Mouse (Mus musculus): ENCODE results near the gene Olfr433.
"Not testable (repeated sequence)": the region's sequence is repeated elsewhere in the genome, so short reads cannot be mapped to it uniquely, and the experiment has no call there.

The Olfr433 gene

GRCm38 (mm10) chr1:174040523-174041177, at the start of gene Olfr433:
Gene Olfr433, plus strand, starts transcription at chr1:174040705.
- DNase-seq (ENCODE audit: low read depth, low spot score), result no peak

GRCm38 (mm10) chr1:173995003-173995402, 45.5 kb upstream of the Olfr433 start:
- no peak for DNase-seq (ENCODE audit: low read depth, low spot score)

GRCm38 (mm10) chr1:174004352-174005109, 36.0 kb upstream of the Olfr433 start:
- not testable (repeated sequence) for DNase-seq (ENCODE audit: low read depth, low spot score)

GRCm38 (mm10) chr1:174007050-174007449, 33.5 kb upstream of the Olfr433 start:
- not testable (repeated sequence) for DNase-seq (ENCODE audit: low read depth, low spot score)

DNA sequence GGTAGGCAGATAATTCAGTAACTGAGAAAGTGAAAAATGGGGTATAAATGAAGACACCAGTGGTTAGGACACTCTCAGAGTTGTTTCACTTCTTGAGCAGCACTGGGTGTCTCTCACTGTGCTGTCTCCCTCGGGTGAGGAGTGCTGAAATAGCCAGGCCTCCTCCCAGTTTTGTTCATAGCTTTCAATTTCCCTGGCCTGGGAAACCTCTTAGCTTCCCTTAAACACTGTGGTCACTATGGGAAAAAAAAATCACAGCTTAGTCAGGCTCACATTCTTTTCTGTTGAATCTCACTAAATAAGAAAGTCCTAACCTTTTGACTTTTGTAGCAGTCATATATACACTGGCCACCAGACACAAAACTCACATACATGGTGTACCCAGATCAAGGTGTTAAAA, 8.8 kb upstream of the Olfr433 start, which contains the start of gene Ifi205:
Ifi205 (minus strand) TSS at position 113 of the 400 bp plus-strand sequence.
- DNase-seq (ENCODE audit: low read depth, low spot score), result no peak

DNA sequence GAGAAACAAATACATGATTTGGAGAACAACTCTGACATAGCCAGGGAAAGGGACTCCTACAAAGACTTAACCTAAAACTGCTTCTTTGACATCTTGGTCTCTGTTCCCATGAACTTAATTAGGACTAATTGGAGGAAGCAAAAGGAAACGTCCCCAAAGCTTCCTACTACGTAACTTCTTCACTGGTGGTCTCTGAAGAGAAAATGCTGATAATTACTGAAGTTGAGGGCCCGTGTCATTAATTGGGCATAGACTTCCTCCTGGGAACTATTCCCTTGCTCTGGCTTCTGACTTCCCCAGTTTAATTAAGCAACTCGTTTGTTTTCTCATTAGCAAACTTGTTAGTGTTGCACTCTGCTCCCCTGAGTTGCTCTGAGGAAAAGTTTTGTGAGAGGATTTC, 4.7 kb upstream of the Olfr433 start:
- DNase-seq (ENCODE audit: low read depth, low spot score), result no peak

GRCm38 (mm10) chr1:174038480-174038879, 2.0 kb upstream of the Olfr433 start:
- no peak for DNase-seq (ENCODE audit: low read depth, low spot score)

- DNase-seq (ENCODE audit: low read depth, low spot score), result not testable (repeated sequence)
These were observed 1.8 kb downstream of the Olfr433 start for GRCm38 (mm10) chr1:174042091-174042884.

DNA sequence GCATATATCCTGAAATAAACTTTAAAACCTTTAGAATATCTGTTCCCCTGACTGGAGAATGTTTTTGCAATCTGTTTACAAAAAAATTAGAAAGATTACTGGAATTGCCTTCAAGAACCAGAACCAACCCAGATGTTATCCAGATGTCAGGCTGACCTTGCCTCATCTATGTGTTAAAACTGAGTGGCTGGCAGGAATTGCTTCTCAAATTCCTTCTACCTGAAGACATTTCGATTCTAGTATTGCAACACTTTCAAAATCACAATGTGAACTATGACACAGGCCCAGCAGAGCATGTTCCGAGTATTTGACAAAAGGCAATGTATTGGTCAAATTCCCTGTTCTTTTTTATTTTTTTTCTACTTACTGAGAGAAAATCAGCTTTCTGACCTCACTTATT, 3.9 kb downstream of the Olfr433 start:
- no peak for DNase-seq (ENCODE audit: low read depth, low spot score)

GRCm38 (mm10) chr1:174048227-174048626, 7.7 kb downstream of the Olfr433 start:
- DNase-seq (ENCODE audit: low read depth, low spot score), result not testable (repeated sequence)

DNA sequence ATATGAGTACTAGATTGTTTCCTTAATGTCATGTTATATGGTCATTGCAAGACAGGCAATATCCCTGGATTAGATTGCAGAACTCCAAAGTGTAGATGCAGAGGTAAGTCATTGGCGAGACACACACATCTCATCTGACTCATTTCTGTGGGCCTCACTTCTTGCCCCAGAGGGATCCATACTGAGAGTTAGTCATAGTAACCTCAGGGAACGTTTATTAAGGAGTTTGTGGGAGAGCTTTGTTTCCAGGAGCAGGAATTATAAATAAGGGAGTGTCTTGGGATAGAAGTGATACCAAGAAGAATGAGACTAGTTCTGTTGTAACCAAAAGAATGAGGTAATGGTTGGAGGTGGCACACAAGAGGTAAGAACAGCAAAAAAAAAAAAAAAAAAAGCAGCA, 8.4 kb downstream of the Olfr433 start, which contains the start of gene Olfr432:
Olfr432 (plus strand) TSS at position 313 of the 400 bp plus-strand sequence.
- no peak for DNase-seq (ENCODE audit: low read depth, low spot score)

GRCm38 (mm10) chr1:174049357-174049756, 8.9 kb downstream of the Olfr433 start:
- DNase-seq (ENCODE audit: low read depth, low spot score), result not testable (repeated sequence)

- no peak for DNase-seq (ENCODE audit: low read depth, low spot score)
These were observed 10.0 kb downstream of the Olfr433 start for GRCm38 (mm10) chr1:174050532-174050931.

GRCm38 (mm10) chr1:174051515-174051914, 11.0 kb downstream of the Olfr433 start:
- DNase-seq (ENCODE audit: low read depth, low spot score), result no peak

GRCm38 (mm10) chr1:174051931-174052536, 11.5 kb downstream of the Olfr433 start:
- DNase-seq (ENCODE audit: low read depth, low spot score), result no peak

GRCm38 (mm10) chr1:174052981-174053380, 12.5 kb downstream of the Olfr433 start:
- DNase-seq (ENCODE audit: low read depth, low spot score), result no peak

DNA sequence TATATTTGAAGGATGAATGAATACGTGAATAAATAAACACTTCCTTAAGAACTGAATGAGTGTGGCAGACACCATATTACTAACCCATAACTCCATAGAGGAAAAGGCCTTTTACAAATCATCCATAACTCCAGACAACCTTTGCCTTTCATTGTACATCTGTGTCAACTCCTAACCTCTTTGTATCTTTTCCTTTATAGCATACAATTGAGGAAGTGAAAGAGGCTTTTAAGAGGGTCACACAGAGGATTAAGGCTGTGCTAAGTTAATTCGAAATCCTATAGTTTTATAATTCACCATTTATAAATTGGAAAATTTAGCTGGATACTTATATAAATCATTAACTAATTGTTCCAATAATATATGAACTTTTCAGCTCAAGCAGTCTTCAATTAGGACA, 14.7 kb downstream of the Olfr433 start:
- no peak for DNase-seq (ENCODE audit: low read depth, low spot score)

DNA sequence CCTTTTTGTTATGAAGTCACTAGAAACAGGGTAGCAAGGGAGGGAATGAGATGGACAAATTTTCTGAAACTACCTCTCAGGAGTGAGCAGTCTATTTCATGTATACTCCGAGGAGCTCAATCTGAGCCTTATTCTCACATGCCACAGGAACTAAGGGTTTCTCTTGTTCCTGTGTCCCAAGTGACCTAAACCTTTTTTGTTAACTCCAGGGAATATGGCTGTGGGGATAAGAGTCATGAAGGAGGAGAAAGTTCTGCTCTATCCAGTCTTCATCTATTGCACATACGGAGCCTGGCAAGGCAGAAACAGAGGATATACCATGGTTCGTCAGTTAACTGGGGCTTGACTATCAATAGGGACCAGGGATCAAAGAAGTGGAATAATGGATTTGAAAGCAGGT, 25.8 kb downstream of the Olfr433 start, which contains the start of gene Olfr430:
Olfr430 (plus strand) TSS at position 301 of the 400 bp plus-strand sequence.
- no peak for DNase-seq (ENCODE audit: low read depth, low spot score)

DNA sequence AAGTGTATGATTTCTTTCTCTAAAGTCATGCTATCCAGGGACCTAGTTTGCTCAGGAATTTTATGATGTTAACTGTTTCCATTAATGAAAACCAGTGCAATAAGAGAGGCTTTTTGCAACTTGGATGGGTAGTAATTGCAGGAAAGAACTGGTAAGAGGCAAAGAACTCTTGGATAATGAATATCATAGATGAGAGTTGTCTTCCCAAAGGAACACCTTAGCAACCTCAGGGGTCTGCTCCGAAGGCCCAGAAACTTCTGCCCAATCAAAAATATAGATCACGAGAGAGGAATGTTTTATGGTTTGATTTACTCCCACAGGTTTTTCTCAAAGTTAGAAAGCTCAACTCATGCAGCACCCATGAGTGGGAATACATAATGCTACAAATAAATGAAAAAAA, 43.5 kb downstream of the Olfr433 start, which contains the start of gene Olfr429:
Olfr429 (plus strand) TSS at position 301 of the 400 bp plus-strand sequence.
- no peak for DNase-seq (ENCODE audit: low read depth, low spot score)

All from ZHBTc4 (cell line).